Mouse (Mus musculus): ENCODE results near the gene Acsl3. TPM values are rescaled to one million over a fixed set of nuclear protein-coding genes. Genes with fewer than 3 reads are reported as not detected.

Acsl3 gene
- polyA plus RNA-seq, 1 experiment from 2014 or later = 79.6 TPM

- no peak for ATAC-seq (ENCODE audit: insufficient number of reproducible peaks, low FRiP score)
- Histone ChIP-seq H3K27me3 (replicated peaks) (no peaks in the 10 kb centered on the region), H3K36me3 (peaks cover 11% of the 10 kb centered on the region; the same call in 1 of the 2 replicates), H3K4me3 (no peak overlapping the region), H3K9me3 (replicated peaks) (no peaks in the 10 kb centered on the region), H3K27ac (ENCODE audit: poor library complexity, severe bottlenecking) (no peak overlapping the region), H3K4me1 (replicated peaks) (no peaks in the 10 kb centered on the region), H3K9ac (no peak overlapping the region), H3K4me2 (no peak overlapping the region)
Observed at GRCm38 (mm10) chr1:78710026-78710425, 52.4 kb downstream of the Acsl3 start.

DNA sequence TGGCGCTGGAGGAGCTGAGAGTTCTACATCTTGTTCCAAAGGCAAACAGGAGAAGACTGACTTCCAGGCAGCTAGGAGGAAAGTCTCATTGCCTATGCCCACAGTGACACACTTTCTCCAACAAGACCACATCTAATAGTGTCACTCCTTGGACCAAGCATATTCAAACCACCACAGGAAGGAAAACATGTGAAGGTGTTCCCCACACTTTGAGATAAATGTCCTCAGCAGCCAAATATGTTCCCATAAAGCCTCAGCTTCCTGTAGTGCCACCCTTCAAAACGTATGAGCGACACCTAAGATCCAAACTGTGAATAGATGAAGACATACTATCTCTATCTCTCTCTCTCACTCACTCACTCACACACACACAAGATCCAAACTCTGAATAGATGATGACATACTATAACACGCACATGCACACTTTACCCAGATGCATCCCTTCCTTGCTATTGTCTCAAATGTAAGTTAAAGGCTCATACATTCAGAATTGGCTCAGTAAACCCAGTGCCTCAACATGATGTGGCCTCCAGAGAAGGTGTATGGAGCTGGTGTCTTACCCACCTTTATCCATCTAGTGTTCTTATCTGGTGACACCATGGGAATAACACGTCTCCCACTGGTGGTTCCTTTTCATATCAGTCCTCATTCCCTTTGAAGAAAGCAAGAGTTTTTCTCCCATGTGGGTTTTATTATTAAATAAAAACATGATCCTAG, 53.1 kb downstream of the Acsl3 start:
- Histone ChIP-seq H3K4me1 (replicated peaks) (no peaks in the 10 kb centered on the region), H3K27ac (ENCODE audit: poor library complexity, severe bottlenecking) (no peak overlapping the region), H3K9ac (no peak overlapping the region), H3K27me3 (replicated peaks) (no peaks in the 10 kb centered on the region), H3K4me3 (no peak overlapping the region), H3K36me3 (peaks cover 6% of the 10 kb centered on the region; the same call in 1 of the 2 replicates), H3K9me3 (replicated peaks) (no peaks in the 10 kb centered on the region), H3K4me2 (no peak overlapping the region)
- WGBS = 68% methylated on average over 5 of the region's 5 CpGs
- ATAC-seq (ENCODE audit: insufficient number of reproducible peaks, low FRiP score) = no peak

DNA sequence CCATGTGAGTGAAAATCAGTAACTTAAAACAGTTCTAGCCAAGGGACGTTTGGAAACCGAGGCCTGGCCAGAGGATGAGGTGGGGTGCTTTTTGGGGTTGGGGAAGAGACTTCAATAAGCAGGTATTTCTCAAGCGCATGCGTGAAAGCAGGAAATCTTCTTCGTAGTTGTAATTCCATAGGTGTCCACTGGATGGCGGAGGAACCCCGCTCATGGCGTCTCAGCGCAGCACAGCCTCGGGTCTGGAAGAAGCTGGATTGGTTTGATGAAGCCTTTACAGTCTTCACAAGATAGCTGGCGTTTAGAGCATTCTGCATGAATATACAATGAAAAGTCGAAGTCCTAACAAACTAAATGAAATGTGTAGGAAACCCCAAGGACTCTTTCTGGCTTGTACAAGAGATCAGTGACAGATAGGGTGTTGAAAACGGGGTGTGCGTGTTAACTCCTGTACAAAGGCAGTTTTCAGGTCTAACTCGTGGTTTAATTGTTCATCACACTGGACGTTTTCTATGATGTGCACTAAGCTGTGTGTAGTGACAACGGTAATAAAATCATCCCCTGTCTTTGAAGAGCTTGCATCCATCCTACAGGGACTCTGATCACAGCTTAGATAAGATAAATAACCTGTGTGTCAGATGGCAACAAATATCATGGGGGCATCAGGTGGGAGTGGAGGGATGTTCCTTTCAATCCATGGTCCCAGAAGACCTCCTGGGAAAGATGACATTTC, 67.0 kb downstream of the Acsl3 start:
- Histone ChIP-seq H3K9me3 (replicated peaks) (no peaks in the 10 kb centered on the region), H3K4me2 (no peak overlapping the region; the same call in 1 of the 2 replicates), H3K4me3 (no peak overlapping the region), H3K27me3 (replicated peaks) (no peaks in the 10 kb centered on the region), H3K27ac (ENCODE audit: poor library complexity, severe bottlenecking) (no peak overlapping the region), H3K9ac (no peak overlapping the region), H3K36me3 (no peaks in the 10 kb centered on the region), H3K4me1 (replicated peaks) (peaks cover 10% of the 10 kb centered on the region; the same call in 1 of the 2 replicates)
- 16% methylated on average over 17 of the region's 17 CpGs for WGBS
- ATAC-seq (ENCODE audit: insufficient number of reproducible peaks, low FRiP score) = no peak

DNA sequence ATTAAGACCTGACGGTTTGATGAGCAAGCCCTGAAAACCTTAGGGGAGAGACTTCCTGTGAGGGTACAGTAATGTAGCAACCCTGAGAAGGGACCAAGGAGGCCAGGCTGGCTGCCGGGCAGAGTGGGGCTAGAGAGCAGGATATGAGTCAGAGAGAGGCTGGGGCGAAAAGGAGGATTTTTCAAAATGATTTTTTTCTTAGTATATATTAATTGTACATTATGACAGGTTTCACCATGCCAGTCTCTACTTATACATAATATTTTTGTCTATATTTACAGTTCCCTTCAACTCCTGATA, 67.5 kb downstream of the Acsl3 start:
- Histone ChIP-seq H3K36me3 (no peaks in the 10 kb centered on the region), H3K27ac (ENCODE audit: poor library complexity, severe bottlenecking) (no peak overlapping the region), H3K4me3 (no peak overlapping the region), H3K9me3 (replicated peaks) (no peaks in the 10 kb centered on the region), H3K27me3 (replicated peaks) (no peaks in the 10 kb centered on the region), H3K4me2 (no peak overlapping the region), H3K4me1 (replicated peaks) (peaks cover 10% of the 10 kb centered on the region; the same call in 1 of the 2 replicates), H3K9ac (no peak overlapping the region)
- no peak for ATAC-seq (ENCODE audit: insufficient number of reproducible peaks, low FRiP score)
- WGBS = 42% methylated on average over 3 of the region's 3 CpGs

DNA sequence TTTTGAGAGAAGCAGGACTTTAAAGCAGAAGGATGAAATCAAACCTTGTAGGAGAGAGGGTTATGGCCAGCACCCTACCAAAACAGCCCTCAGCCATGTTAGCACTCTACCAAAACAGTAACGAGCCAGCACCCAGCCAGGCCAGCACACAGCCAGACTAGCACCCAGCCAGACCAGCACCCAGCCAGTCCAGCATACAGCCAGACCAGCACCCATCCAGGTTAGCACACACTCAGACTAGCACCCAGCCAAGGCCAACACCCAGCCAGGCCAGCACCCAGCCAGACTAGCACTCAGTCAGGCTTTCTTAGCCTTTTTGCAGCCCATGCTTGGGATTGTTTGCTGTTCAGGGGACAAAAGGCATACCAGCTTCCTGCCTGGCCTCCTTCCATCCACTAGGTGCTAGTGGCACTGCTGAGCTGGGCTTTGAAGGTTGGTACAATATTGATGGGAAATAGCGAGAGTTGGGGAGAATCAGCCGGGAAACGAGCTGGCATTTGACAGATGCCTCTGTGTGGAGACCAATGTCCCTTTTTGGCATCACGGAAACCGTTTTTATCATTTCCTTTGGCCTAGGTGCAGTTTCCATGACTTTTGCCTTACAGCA, 68.1 kb downstream of the Acsl3 start:
- no peak overlapping the region for H3K4me3 ChIP-seq
- 0 out of 2 replicates have a peak, but pooled peaks have one; percentile 18 for ATAC-seq (ENCODE audit: insufficient number of reproducible peaks, low FRiP score)
- no peaks in the 10 kb centered on the region for H3K9me3 ChIP-seq (replicated peaks)
- peaks cover 10% of the 10 kb centered on the region; the same call in 1 of the 2 replicates for H3K4me1 ChIP-seq (replicated peaks)
- H3K27ac ChIP-seq (ENCODE audit: poor library complexity, severe bottlenecking) = no peak overlapping the region
- 0 out of 2 replicates have a peak overlapping the region, but pooled peaks have one; percentile 9 for H3K9ac ChIP-seq
- H3K27me3 ChIP-seq (replicated peaks) = no peaks in the 10 kb centered on the region
- WGBS = 43% methylated on average over 6 of the region's 6 CpGs
- H3K36me3 ChIP-seq = no peaks in the 10 kb centered on the region
- no peak overlapping the region for H3K4me2 ChIP-seq

- H3K9ac ChIP-seq = no peak overlapping the region
- H3K4me1 ChIP-seq (replicated peaks) = peaks cover 16% of the 10 kb centered on the region; the same call in 1 of the 2 replicates
- H3K4me2 ChIP-seq = no peak overlapping the region
- no peaks in the 10 kb centered on the region for H3K36me3 ChIP-seq
- ATAC-seq (ENCODE audit: insufficient number of reproducible peaks, low FRiP score) = no peak
- H3K4me3 ChIP-seq = no peak overlapping the region
- no peaks in the 10 kb centered on the region for H3K9me3 ChIP-seq (replicated peaks)
- H3K27ac ChIP-seq (ENCODE audit: poor library complexity, severe bottlenecking) = no peak overlapping the region
- WGBS = 79% methylated on average over 9 of the region's 9 CpGs
- no peaks in the 10 kb centered on the region for H3K27me3 ChIP-seq (replicated peaks)
Observed at GRCm38 (mm10) chr1:78730114-78730720, 72.6 kb downstream of the Acsl3 start.

DNA sequence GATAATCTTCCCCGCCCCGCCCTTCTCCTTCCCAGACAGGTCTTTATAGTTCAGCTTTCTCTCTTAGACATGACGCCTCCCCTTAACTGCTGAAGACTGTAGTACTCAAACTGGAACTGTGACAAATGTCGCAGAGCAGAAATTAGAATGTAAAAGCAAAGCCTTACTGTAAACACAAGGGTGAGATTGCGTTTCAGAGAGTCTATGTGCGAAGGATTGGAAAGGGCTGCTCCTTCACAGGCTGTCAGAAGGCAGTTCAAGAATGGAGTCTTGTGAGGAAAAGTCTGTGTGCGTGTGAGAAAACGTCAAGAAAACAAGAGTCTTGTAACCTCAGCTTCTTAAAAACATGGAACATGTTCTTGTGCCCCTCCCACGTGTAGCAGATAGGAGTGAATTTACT, 74.7 kb downstream of the Acsl3 start:
- H3K4me3 ChIP-seq = no peak overlapping the region
- H3K4me1 ChIP-seq (replicated peaks) = 0 out of 2 replicates have a peak, but pooled peaks cover 6% of the 10 kb centered on the region
- no peak overlapping the region for H3K9ac ChIP-seq
- no peak overlapping the region for H3K4me2 ChIP-seq
- no peak overlapping the region for H3K27ac ChIP-seq (ENCODE audit: poor library complexity, severe bottlenecking)
- no peaks in the 10 kb centered on the region for H3K9me3 ChIP-seq (replicated peaks)
- no peaks in the 10 kb centered on the region for H3K27me3 ChIP-seq (replicated peaks)
- no peaks in the 10 kb centered on the region for H3K36me3 ChIP-seq
- WGBS = 78% methylated on average over 9 of the region's 9 CpGs
- ATAC-seq (ENCODE audit: insufficient number of reproducible peaks, low FRiP score) = no peak

DNA sequence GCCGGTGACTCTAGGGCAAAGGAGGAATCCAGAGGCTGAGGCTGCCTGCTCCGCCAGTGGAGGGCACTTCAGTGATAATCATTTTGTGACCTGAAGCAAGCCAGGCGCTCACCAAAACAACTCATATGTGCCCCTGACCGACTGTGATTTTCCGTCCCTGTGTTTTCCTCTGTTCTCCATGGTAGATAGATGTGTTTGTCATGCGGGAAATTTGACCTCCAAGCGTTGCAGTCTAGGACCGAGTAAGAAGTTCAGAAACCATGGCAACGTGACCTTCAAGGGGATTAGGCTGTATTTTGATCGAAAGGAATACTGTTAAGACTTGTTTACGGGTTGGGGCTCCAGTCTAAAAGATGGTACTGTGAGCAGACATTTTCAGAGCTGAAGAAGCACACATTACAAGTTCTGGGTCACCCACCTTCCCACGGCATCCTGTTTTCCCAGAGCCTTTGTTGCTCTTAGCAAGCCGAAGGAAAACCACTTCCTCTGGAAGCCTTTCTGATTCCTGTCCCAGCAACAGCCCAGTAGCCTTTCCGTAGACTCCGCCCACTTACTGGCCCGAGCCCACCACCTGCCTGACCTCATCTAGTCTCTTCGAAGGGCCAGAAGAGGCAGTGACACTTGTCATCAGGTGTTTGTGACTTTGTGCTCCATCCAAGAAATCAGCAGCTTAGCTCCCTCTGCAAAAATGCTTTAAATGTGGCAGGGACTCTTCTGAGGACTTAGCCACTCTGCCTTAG, 76.8 kb downstream of the Acsl3 start:
- no peak overlapping the region for H3K27ac ChIP-seq (ENCODE audit: poor library complexity, severe bottlenecking)
- H3K4me2 ChIP-seq = no peak overlapping the region
- no peak overlapping the region for H3K9ac ChIP-seq
- H3K4me3 ChIP-seq = no peak overlapping the region
- no peak; the same call in 1 of the 2 replicates for ATAC-seq (ENCODE audit: insufficient number of reproducible peaks, low FRiP score)
- H3K9me3 ChIP-seq (replicated peaks) = no peaks in the 10 kb centered on the region
- whole genome bisulfite sequencing = 54% methylated on average over 17 of the region's 17 CpGs
- peaks cover 9% of the 10 kb centered on the region; the same call in 1 of the 2 replicates for H3K4me1 ChIP-seq (replicated peaks)
- H3K36me3 ChIP-seq = no peaks in the 10 kb centered on the region
- no peaks in the 10 kb centered on the region for H3K27me3 ChIP-seq (replicated peaks)

DNA sequence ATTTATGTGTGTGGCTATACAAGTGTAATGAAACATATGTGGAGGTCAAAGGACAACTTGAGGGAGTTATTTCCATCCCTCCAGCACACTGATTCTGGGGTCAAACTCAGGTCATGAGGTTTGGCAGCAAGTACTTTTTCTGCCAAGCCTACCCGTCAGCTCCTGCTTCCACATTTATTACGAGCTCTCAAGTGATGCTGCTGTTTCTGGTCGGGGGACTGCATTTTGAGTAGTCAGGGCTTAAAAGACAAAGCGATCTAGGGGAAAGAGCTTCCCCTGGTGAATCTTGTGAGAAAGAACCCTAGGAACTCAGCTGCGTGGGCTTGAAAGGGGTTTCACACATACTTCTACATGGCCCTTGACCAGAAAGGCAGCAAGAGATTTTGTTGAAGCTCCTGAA, 80.0 kb downstream of the Acsl3 start:
- no peaks in the 10 kb centered on the region for H3K9me3 ChIP-seq (replicated peaks)
- H3K27ac ChIP-seq (ENCODE audit: poor library complexity, severe bottlenecking) = no peak overlapping the region
- H3K27me3 ChIP-seq (replicated peaks) = no peaks in the 10 kb centered on the region
- peaks cover 9% of the 10 kb centered on the region; the same call in 1 of the 2 replicates for H3K4me1 ChIP-seq (replicated peaks)
- H3K36me3 ChIP-seq = no peaks in the 10 kb centered on the region
- no peak for ATAC-seq (ENCODE audit: insufficient number of reproducible peaks, low FRiP score)
- H3K9ac ChIP-seq = no peak overlapping the region
- no peak overlapping the region for H3K4me3 ChIP-seq
- no peak overlapping the region for H3K4me2 ChIP-seq
- 41% methylated on average over 5 of the region's 5 CpGs for WGBS

GRCm38 (mm10) chr1:78740676-78741075, 83.1 kb downstream of the Acsl3 start:
- no peaks in the 10 kb centered on the region for H3K27me3 ChIP-seq (replicated peaks)
- no peak overlapping the region for H3K4me3 ChIP-seq
- H3K36me3 ChIP-seq = no peaks in the 10 kb centered on the region
- no peaks in the 10 kb centered on the region for H3K9me3 ChIP-seq (replicated peaks)
- no peak overlapping the region for H3K9ac ChIP-seq
- H3K4me1 ChIP-seq (replicated peaks) = peaks cover 6% of the 10 kb centered on the region; the same call in 1 of the 2 replicates
- ATAC-seq (ENCODE audit: insufficient number of reproducible peaks, low FRiP score) = no peak
- no peak overlapping the region for H3K27ac ChIP-seq (ENCODE audit: poor library complexity, severe bottlenecking)
- 92% methylated on average over 11 of the region's 11 CpGs for WGBS
- H3K4me2 ChIP-seq = no peak overlapping the region
